Mouse (Mus musculus) neural tube, embryonic 13.5 days (tissue): ENCODE measurements around the gene Plbd2. TPM values are rescaled to one million over a fixed set of nuclear protein-coding genes. Genes with fewer than 3 reads are reported as not detected.

ENCODE experiments used
- ATAC-seq: fragments of 200-750 bp; cut with Nextera tagmentation; 2 replicates; pipeline ENCODE4 v1.8.0; 2017; ENCODE audit warnings: low read depth, mild to moderate bottlenecking, moderate TSS enrichment, moderate library complexity
- H3K27ac ChIP-seq: fragments of 300-500 bp; sonication (generic); replicated peaks from 2 replicates; pipeline ENCODE4 v1.5.1; 2015; ENCODE audit warnings: moderate library complexity, mild to moderate bottlenecking, inconsistent platforms
- H3K27me3 ChIP-seq: fragments of 300-500 bp; sonication (generic); 2 replicates; pipeline ENCODE4 v1.6.1; 2015; ENCODE audit warnings: mild to moderate bottlenecking, inconsistent platforms
- H3K36me3 ChIP-seq: fragments of 300-500 bp; sonication (generic); 2 replicates; pipeline ENCODE4 v1.6.1; 2015; ENCODE audit warnings: mild to moderate bottlenecking, inconsistent platforms
- H3K4me1 ChIP-seq: fragments of 300-500 bp; sonication (generic); replicated peaks from 2 replicates; pipeline ENCODE4 v1.6.1; 2015; ENCODE audit warnings: inconsistent platforms
- H3K4me2 ChIP-seq: fragments of 300-500 bp; sonication (generic); 2 replicates; pipeline ENCODE4 v1.6.1; 2015; ENCODE audit warnings: inconsistent platforms, mild to moderate bottlenecking, moderate library complexity
- H3K4me3 ChIP-seq: fragments of 300-500 bp; sonication (generic); 2 replicates; pipeline ENCODE4 v1.5.1; 2015; ENCODE audit warnings: mild to moderate bottlenecking, inconsistent platforms
- H3K9ac ChIP-seq: fragments of 300-500 bp; sonication (generic); 2 replicates; pipeline ENCODE4 v1.6.1; 2015; ENCODE audit warnings: moderate library complexity, mild to moderate bottlenecking, inconsistent platforms
- H3K9me3 ChIP-seq: fragments of 300-500 bp; sonication (generic); 2 replicates; pipeline ENCODE4 v1.6.1; 2016; ENCODE audit warnings: inconsistent platforms
- WGBS: fragments of 180-500 bp; shearing (Covaris S2); methylation state at CpG from one replicate; pipeline ENCODE4 v1.1.7; 2015; 5-methylcytosine and 5-hydroxymethylcytosine counted together
- polyA plus RNA-seq: library from polyadenylated mRNA; unstranded; fragments of >200 nt; fragmentation: Nextera tagmentation; extraction: Ambion mirVana; gene quantifications from 2 replicates; pipeline ENCODE4 v1.2.1, GENCODE M21; 2015

Gene Plbd2
- polyA plus RNA-seq, 1 experiment from 2014 or later: 42.8 TPM

GRCm38 (mm10) chr5:120468336-120468735 lies 35.1 kb downstream of the Plbd2 start:
- Histone ChIP-seq H3K4me3 (no peak overlapping the region), H3K27ac (no peak overlapping the region), H3K9me3 (no peaks in the 10 kb centered on the region), H3K27me3 (peaks cover 4% of the 10 kb centered on the region), H3K36me3 (no peaks in the 10 kb centered on the region), H3K4me1 (peaks cover 6% of the 10 kb centered on the region; the same call in 1 of the 2 replicates), H3K9ac (no peak overlapping the region), H3K4me2 (no peak overlapping the region)
- WGBS: 81% methylated on average over 5 of the region's 5 CpGs
- ATAC-seq: no peak

- H3K9ac ChIP-seq: peak overlapping the region; percentile 41
- H3K27ac ChIP-seq: no peak overlapping the region
- no peak for ATAC-seq
- peak overlapping the region; percentile 25 for H3K4me3 ChIP-seq
- H3K36me3 ChIP-seq: no peaks in the 10 kb centered on the region
- 5% methylated on average over 4 of the region's 4 CpGs for WGBS
- H3K9me3 ChIP-seq: no peaks in the 10 kb centered on the region
- peaks cover 6% of the 10 kb centered on the region; the same call in 1 of the 2 replicates for H3K27me3 ChIP-seq
- H3K4me2 ChIP-seq: peak overlapping the region; percentile 39
- H3K4me1 ChIP-seq: peaks cover 6% of the 10 kb centered on the region; the same call in 1 of the 2 replicates
Observed at GRCm38 (mm10) chr5:120467026-120467425, 36.4 kb downstream of the Plbd2 start.

GRCm38 (mm10) chr5:120465860-120466259 lies 37.6 kb downstream of the Plbd2 start:
- Histone ChIP-seq H3K36me3 (no peaks in the 10 kb centered on the region), H3K4me3 (no peak overlapping the region), H3K27me3 (peaks cover 6% of the 10 kb centered on the region; the same call in 1 of the 2 replicates), H3K9ac (no peak overlapping the region), H3K9me3 (no peaks in the 10 kb centered on the region), H3K4me2 (no peak overlapping the region), H3K4me1 (peaks cover 6% of the 10 kb centered on the region; the same call in 1 of the 2 replicates), H3K27ac (no peak overlapping the region)
- WGBS: 90% methylated on average over 6 of the region's 6 CpGs
- no peak for ATAC-seq

GRCm38 (mm10) chr5:120465062-120465461 lies 38.4 kb downstream of the Plbd2 start:
- H3K4me2 ChIP-seq: no peak overlapping the region
- no peaks in the 10 kb centered on the region for H3K36me3 ChIP-seq
- no peak for ATAC-seq
- H3K4me1 ChIP-seq: peaks cover 6% of the 10 kb centered on the region; the same call in 1 of the 2 replicates
- H3K4me3 ChIP-seq: no peak overlapping the region
- no peak overlapping the region for H3K27ac ChIP-seq
- 42% methylated on average over 5 of the region's 5 CpGs for WGBS
- H3K9ac ChIP-seq: no peak overlapping the region
- H3K27me3 ChIP-seq: peaks cover 6% of the 10 kb centered on the region; the same call in 1 of the 2 replicates
- no peaks in the 10 kb centered on the region for H3K9me3 ChIP-seq

- Histone ChIP-seq H3K27me3 (peaks cover 6% of the 10 kb centered on the region; the same call in 1 of the 2 replicates), H3K4me2 (no peak overlapping the region), H3K4me3 (no peak overlapping the region), H3K9ac (no peak overlapping the region), H3K9me3 (no peaks in the 10 kb centered on the region), H3K36me3 (no peaks in the 10 kb centered on the region), H3K4me1 (peaks cover 6% of the 10 kb centered on the region; the same call in 1 of the 2 replicates), H3K27ac (no peak overlapping the region)
- 72% methylated on average over 4 of the region's 4 CpGs for WGBS
- no peak for ATAC-seq
Observed at GRCm38 (mm10) chr5:120464321-120464720, 39.1 kb downstream of the Plbd2 start.

GRCm38 (mm10) chr5:120461902-120462301 lies 41.5 kb downstream of the Plbd2 start:
- peaks cover 6% of the 10 kb centered on the region; the same call in 1 of the 2 replicates for H3K27me3 ChIP-seq
- H3K9ac ChIP-seq: no peak overlapping the region
- no peak for ATAC-seq
- H3K36me3 ChIP-seq: no peaks in the 10 kb centered on the region
- peaks cover 7% of the 10 kb centered on the region; the same call in 1 of the 2 replicates for H3K4me1 ChIP-seq
- H3K9me3 ChIP-seq: no peaks in the 10 kb centered on the region
- no peak overlapping the region for H3K4me2 ChIP-seq
- H3K4me3 ChIP-seq: no peak overlapping the region
- H3K27ac ChIP-seq: no peak overlapping the region
- 71% methylated on average over 15 of the region's 15 CpGs for WGBS

- Histone ChIP-seq H3K36me3 (no peaks in the 10 kb centered on the region), H3K4me3 (no peak overlapping the region)
- no peak for ATAC-seq
Observed at GRCm38 (mm10) chr5:120459133-120459532, 44.3 kb downstream of the Plbd2 start.

GRCm38 (mm10) chr5:120457628-120458027 lies 45.8 kb downstream of the Plbd2 start:
- Histone ChIP-seq H3K9ac (no peak overlapping the region), H3K36me3 (no peaks in the 10 kb centered on the region), H3K4me1 (peaks cover 23% of the 10 kb centered on the region), H3K9me3 (no peaks in the 10 kb centered on the region), H3K27ac (no peak overlapping the region), H3K27me3 (peaks cover 17% of the 10 kb centered on the region), H3K4me3 (no peak overlapping the region), H3K4me2 (no peak overlapping the region)
- WGBS: 7% methylated on average over 9 of the region's 9 CpGs
- ATAC-seq: no peak

More at GRCm38 (mm10) chr5:120459133-120459532, 44.3 kb downstream of the Plbd2 start:
- Histone ChIP-seq H3K27ac (no peak overlapping the region), H3K4me1 (peaks cover 22% of the 10 kb centered on the region), H3K9me3 (no peaks in the 10 kb centered on the region), H3K9ac (no peak overlapping the region), H3K27me3 (peaks cover 23% of the 10 kb centered on the region), H3K4me2 (no peak overlapping the region)
- WGBS: 73% methylated on average over 10 of the region's 10 CpGs

GRCm38 (mm10) chr5:120456841-120457554 lies 46.4 kb downstream of the Plbd2 start:
- Histone ChIP-seq H3K4me3 (no peak overlapping the region), H3K36me3 (no peaks in the 10 kb centered on the region), H3K27ac (no peak overlapping the region), H3K4me2 (no peak overlapping the region), H3K4me1 (peaks cover 23% of the 10 kb centered on the region), H3K9me3 (no peaks in the 10 kb centered on the region), H3K27me3 (peaks cover 17% of the 10 kb centered on the region), H3K9ac (no peak overlapping the region)
- 0 out of 2 replicates have a peak, but pooled peaks have one; percentile 28 for ATAC-seq
- 57% methylated on average over 7 of the region's 7 CpGs for WGBS

- H3K27ac ChIP-seq: no peak overlapping the region
- no peak overlapping the region for H3K4me3 ChIP-seq
- peaks cover 23% of the 10 kb centered on the region for H3K4me1 ChIP-seq
- no peak for ATAC-seq
- H3K4me2 ChIP-seq: no peak overlapping the region
- H3K27me3 ChIP-seq: peaks cover 17% of the 10 kb centered on the region
- H3K9ac ChIP-seq: no peak overlapping the region
- no peaks in the 10 kb centered on the region for H3K9me3 ChIP-seq
- H3K36me3 ChIP-seq: no peaks in the 10 kb centered on the region
- 46% methylated on average over 1 of the region's 1 CpGs for WGBS
Observed at GRCm38 (mm10) chr5:120456253-120456652, 47.2 kb downstream of the Plbd2 start.

GRCm38 (mm10) chr5:120454756-120455337 lies 48.6 kb downstream of the Plbd2 start:
- whole genome bisulfite sequencing: 40% methylated on average over 14 of the region's 14 CpGs
- no peaks in the 10 kb centered on the region for H3K36me3 ChIP-seq
- no peak for ATAC-seq
- H3K4me2 ChIP-seq: peak overlapping the region; percentile 37
- peaks cover 17% of the 10 kb centered on the region for H3K27me3 ChIP-seq
- no peaks in the 10 kb centered on the region for H3K9me3 ChIP-seq
- H3K4me1 ChIP-seq: peaks cover 23% of the 10 kb centered on the region
- H3K4me3 ChIP-seq: no peak overlapping the region
- H3K27ac ChIP-seq: peak overlapping the region; percentile 72
- H3K9ac ChIP-seq: peak overlapping the region; percentile 45; the same call in 1 of the 2 replicates

- Histone ChIP-seq H3K36me3 (no peaks in the 10 kb centered on the region), H3K27ac (peak overlapping the region; percentile 42), H3K27me3 (peaks cover 27% of the 10 kb centered on the region), H3K4me1 (peaks cover 9% of the 10 kb centered on the region), H3K9ac (peak overlapping the region; percentile 26; the same call in 1 of the 2 replicates), H3K9me3 (no peaks in the 10 kb centered on the region), H3K4me3 (no peak overlapping the region), H3K4me2 (0 out of 2 replicates have a peak overlapping the region, but pooled peaks have one; percentile 3)
- WGBS: 34% methylated on average over 13 of the region's 13 CpGs
- ATAC-seq: peak; percentile 32; the same call in 1 of the 2 replicates
Observed at GRCm38 (mm10) chr5:120447305-120447704, 56.1 kb downstream of the Plbd2 start.
